Mouse (Mus musculus) brain, embryonic 14.5 days (tissue): ENCODE measurements at regions not wholly inside any gene's neighbourhood (a gene's known extent, or its start where the extent isn't known, plus 50 kb on each side); places are given as distances from the start of the nearest gene placed in this dataset.

Experiments used
- CTCF ChIP-seq: fragments of 200-500 bp; IDR thresholded peaks from 2 replicates; pipeline ENCODE4 v1.5.1; 2012; ENCODE audit warnings: inconsistent platforms, mild to moderate bottlenecking, moderate library complexity, borderline replicate concordance; ENCODE audit not compliant: insufficient read depth, insufficient read length; ENCODE audit errors: extremely low read depth
- POLR2A ChIP-seq: fragments of 200-500 bp; IDR thresholded peaks from 2 replicates; pipeline ENCODE4 v1.6.1; 2012; ENCODE audit warnings: mild to moderate bottlenecking, inconsistent platforms, borderline replicate concordance; ENCODE audit not compliant: poor library complexity, insufficient read depth, insufficient read length, severe bottlenecking; ENCODE audit errors: extremely low read depth

GRCm38 (mm10) chr1:185741034-185741890 lies 286.6 kb downstream of the Slc30a10 start:
- TF ChIP-seq CTCF (no peak), POLR2A (no peak)
